Mouse (Mus musculus) intestine, embryonic 15.5 days (tissue): ENCODE measurements around the gene Bcor. TPM values are rescaled to one million over a fixed set of nuclear protein-coding genes. Genes with fewer than 3 reads are reported as not detected.

Source experiments
- ATAC-seq: fragments of 200-750 bp; cut with Nextera tagmentation; 2 replicates; pipeline ENCODE4 v1.8.0; 2017; ENCODE audit warnings: moderate TSS enrichment, moderate library complexity
- H3K27ac ChIP-seq: fragments of 300-500 bp; sonication (generic); 2 replicates; pipeline ENCODE4 v1.5.1; 2015; ENCODE audit warnings: mild to moderate bottlenecking, inconsistent platforms
- H3K27me3 ChIP-seq: fragments of 300-500 bp; sonication (generic); replicated peaks from 2 replicates; pipeline ENCODE4 v1.6.1; 2015; ENCODE audit warnings: inconsistent platforms
- H3K36me3 ChIP-seq: fragments of 300-500 bp; sonication (generic); 2 replicates; pipeline ENCODE4 v1.6.1; 2015; ENCODE audit warnings: inconsistent platforms
- H3K4me1 ChIP-seq: fragments of 300-500 bp; sonication (generic); replicated peaks from 2 replicates; pipeline ENCODE4 v1.6.1; 2015; ENCODE audit warnings: inconsistent platforms
- H3K4me2 ChIP-seq: fragments of 300-500 bp; sonication (generic); replicated peaks from 2 replicates; pipeline ENCODE4 v1.6.1; 2015; ENCODE audit warnings: mild to moderate bottlenecking, inconsistent platforms
- H3K4me3 ChIP-seq: fragments of 300-500 bp; sonication (generic); replicated peaks from 2 replicates; pipeline ENCODE4 v1.5.1; 2015; ENCODE audit warnings: inconsistent platforms
- H3K9ac ChIP-seq: fragments of 300-500 bp; sonication (generic); 2 replicates; pipeline ENCODE4 v1.6.1; 2015; ENCODE audit warnings: inconsistent platforms
- H3K9me3 ChIP-seq: fragments of 300-500 bp; sonication (generic); 2 replicates; pipeline ENCODE4 v1.6.1; 2016; ENCODE audit warnings: inconsistent platforms
- WGBS: fragments of 180-500 bp; shearing (Covaris S2); methylation state at CpG from one replicate; pipeline ENCODE4 v1.1.7; 2015; 5-methylcytosine and 5-hydroxymethylcytosine counted together
- polyA plus RNA-seq: library from polyadenylated mRNA; unstranded; fragments of >200 nt; fragmentation: Nextera tagmentation; extraction: Ambion mirVana; gene quantifications from 2 replicates; pipeline ENCODE4 v1.2.1, GENCODE M21; 2015

Gene Bcor
- polyA plus RNA-seq, 1 experiment from 2014 or later: 13.7 TPM

GRCm38 (mm10) chrX:12087511-12088300 is 72.4 kb downstream of the Bcor start:
- Histone ChIP-seq H3K9ac (peak overlapping the region; percentile 59), H3K36me3 (no peaks in the 10 kb centered on the region), H3K9me3 (no peaks in the 10 kb centered on the region), H3K4me3 (peak overlapping the region; percentile 53), H3K27ac (peak overlapping the region; percentile 94), H3K27me3 (peaks cover 59% of the 10 kb centered on the region), H3K4me1 (peaks cover 15% of the 10 kb centered on the region), H3K4me2 (peak overlapping the region; percentile 85)
- WGBS: 2% methylated on average over 47 of the region's 55 CpGs
- ATAC-seq: peak; percentile 5; the same call in 1 of the 2 replicates

GRCm38 (mm10) chrX:12086674-12087510 is 73.3 kb downstream of the Bcor start:
- peak overlapping the region; percentile 59 for H3K9ac ChIP-seq
- peaks cover 15% of the 10 kb centered on the region for H3K4me1 ChIP-seq
- peak overlapping the region; percentile 85 for H3K4me2 ChIP-seq
- WGBS: 3% methylated on average over 54 of the region's 70 CpGs
- H3K27ac ChIP-seq: peak overlapping the region; percentile 94; the same call in 1 of the 2 replicates
- no peaks in the 10 kb centered on the region for H3K9me3 ChIP-seq
- H3K27me3 ChIP-seq: peaks cover 60% of the 10 kb centered on the region
- ATAC-seq: no peak
- peak overlapping the region; percentile 53 for H3K4me3 ChIP-seq
- no peaks in the 10 kb centered on the region for H3K36me3 ChIP-seq

- H3K9ac ChIP-seq: no peak overlapping the region
- H3K27ac ChIP-seq: no peak overlapping the region
- no peaks in the 10 kb centered on the region for H3K36me3 ChIP-seq
- no peak overlapping the region for H3K4me3 ChIP-seq
- H3K4me1 ChIP-seq: peaks cover 15% of the 10 kb centered on the region
- WGBS: 38% methylated on average over 10 of the region's 10 CpGs
- no peak for ATAC-seq
- H3K9me3 ChIP-seq: no peaks in the 10 kb centered on the region
- peak overlapping the region; percentile 85; the same call in 1 of the 2 replicates for H3K4me2 ChIP-seq
- peaks cover 57% of the 10 kb centered on the region for H3K27me3 ChIP-seq
Observed at GRCm38 (mm10) chrX:12085949-12086348, 74.2 kb downstream of the Bcor start.

- WGBS: 21% methylated on average over 18 of the region's 18 CpGs
- H3K4me1 ChIP-seq: peaks cover 9% of the 10 kb centered on the region
Observed at GRCm38 (mm10) chrX:12085290-12085689, 74.9 kb downstream of the Bcor start.

GRCm38 (mm10) chrX:12084698-12085097 is 75.5 kb downstream of the Bcor start:
- Histone ChIP-seq H3K4me3 (no peak overlapping the region), H3K4me1 (peaks cover 3% of the 10 kb centered on the region), H3K9me3 (no peaks in the 10 kb centered on the region), H3K27me3 (peaks cover 56% of the 10 kb centered on the region), H3K9ac (no peak overlapping the region), H3K27ac (no peak overlapping the region), H3K36me3 (no peaks in the 10 kb centered on the region), H3K4me2 (no peak overlapping the region)
- 70% methylated on average over 4 of the region's 4 CpGs for WGBS
- ATAC-seq: no peak

More at GRCm38 (mm10) chrX:12085290-12085689, 74.9 kb downstream of the Bcor start:
- Histone ChIP-seq H3K27me3 (peaks cover 56% of the 10 kb centered on the region), H3K9ac (no peak overlapping the region), H3K4me3 (no peak overlapping the region), H3K9me3 (no peaks in the 10 kb centered on the region), H3K4me2 (no peak overlapping the region), H3K36me3 (no peaks in the 10 kb centered on the region), H3K27ac (no peak overlapping the region)
- no peak for ATAC-seq

GRCm38 (mm10) chrX:12083631-12084030 is 76.5 kb downstream of the Bcor start:
- no peak overlapping the region for H3K27ac ChIP-seq
- no peaks in the 10 kb centered on the region for H3K9me3 ChIP-seq
- no peak overlapping the region for H3K9ac ChIP-seq
- H3K36me3 ChIP-seq: no peaks in the 10 kb centered on the region
- H3K4me1 ChIP-seq: no peaks in the 10 kb centered on the region
- no peak overlapping the region for H3K4me3 ChIP-seq
- H3K4me2 ChIP-seq: no peak overlapping the region
- 38% methylated on average over 10 of the region's 10 CpGs for WGBS
- H3K27me3 ChIP-seq: peaks cover 53% of the 10 kb centered on the region
- ATAC-seq: no peak

GRCm38 (mm10) chrX:12082736-12083135 is 77.4 kb downstream of the Bcor start:
- Histone ChIP-seq H3K4me2 (no peak overlapping the region), H3K27me3 (peaks cover 47% of the 10 kb centered on the region), H3K9me3 (no peaks in the 10 kb centered on the region), H3K9ac (no peak overlapping the region), H3K4me1 (no peaks in the 10 kb centered on the region), H3K36me3 (no peaks in the 10 kb centered on the region), H3K4me3 (no peak overlapping the region), H3K27ac (no peak overlapping the region)
- 31% methylated on average over 16 of the region's 16 CpGs for WGBS
- no peak for ATAC-seq

- no peaks in the 10 kb centered on the region for H3K9me3 ChIP-seq
- no peaks in the 10 kb centered on the region for H3K36me3 ChIP-seq
- H3K27ac ChIP-seq: no peak overlapping the region
- peaks cover 43% of the 10 kb centered on the region for H3K27me3 ChIP-seq
- H3K4me3 ChIP-seq: no peak overlapping the region
- 52% methylated on average over 5 of the region's 5 CpGs for WGBS
- H3K9ac ChIP-seq: no peak overlapping the region
- ATAC-seq: no peak
- H3K4me2 ChIP-seq: no peak overlapping the region
- no peaks in the 10 kb centered on the region for H3K4me1 ChIP-seq
Observed at GRCm38 (mm10) chrX:12082184-12082583, 78.0 kb downstream of the Bcor start.

- Histone ChIP-seq H3K4me2 (peak overlapping the region; percentile 85), H3K9me3 (no peaks in the 10 kb centered on the region), H3K9ac (no peak overlapping the region), H3K36me3 (no peaks in the 10 kb centered on the region), H3K27me3 (peaks cover 40% of the 10 kb centered on the region), H3K27ac (no peak overlapping the region), H3K4me3 (no peak overlapping the region), H3K4me1 (no peaks in the 10 kb centered on the region)
- ATAC-seq: no peak
- 26% methylated on average over 22 of the region's 22 CpGs for WGBS
Observed at GRCm38 (mm10) chrX:12081741-12082155, 78.4 kb downstream of the Bcor start.

GRCm38 (mm10) chrX:12080904-12081740 is 79.0 kb downstream of the Bcor start:
- no peaks in the 10 kb centered on the region for H3K36me3 ChIP-seq
- no peaks in the 10 kb centered on the region for H3K4me1 ChIP-seq
- peak overlapping the region; percentile 44 for H3K9ac ChIP-seq
- H3K27ac ChIP-seq: peak overlapping the region; percentile 60
- H3K4me3 ChIP-seq: peak overlapping the region; percentile 57
- peak; percentile 32 for ATAC-seq
- H3K9me3 ChIP-seq: no peaks in the 10 kb centered on the region
- peak overlapping the region; percentile 85 for H3K4me2 ChIP-seq
- H3K27me3 ChIP-seq: peaks cover 38% of the 10 kb centered on the region
- 6% methylated on average over 61 of the region's 61 CpGs for WGBS

- H3K27me3 ChIP-seq: peaks cover 38% of the 10 kb centered on the region
- peak overlapping the region; percentile 87 for H3K27ac ChIP-seq
- WGBS: 2% methylated on average over 60 of the region's 97 CpGs
- ATAC-seq: peak; percentile 49
- peak overlapping the region; percentile 85 for H3K4me2 ChIP-seq
- no peaks in the 10 kb centered on the region for H3K4me1 ChIP-seq
- H3K9me3 ChIP-seq: no peaks in the 10 kb centered on the region
- H3K4me3 ChIP-seq: peak overlapping the region; percentile 57
- no peaks in the 10 kb centered on the region for H3K36me3 ChIP-seq
- H3K9ac ChIP-seq: peak overlapping the region; percentile 66
Observed at GRCm38 (mm10) chrX:12080095-12080903, 79.9 kb downstream of the Bcor start.
